Mouse (Mus musculus): ENCODE measurements around the gene Dpp7. TPM values are rescaled to one million over a fixed set of nuclear protein-coding genes. Genes with fewer than 3 reads are reported as not detected.

Gene Dpp7
- total RNA-seq, 2 experiments from 2014 or later, result 8.7 to 11.9 TPM

GRCm38 (mm10) chr2:25371764-25372643 is 15.8 kb upstream of the Dpp7 start, which contains the start of gene Sapcd2:
TSS of gene Sapcd2 (plus strand) at chr2:25372321.
- peak; percentile 72 to 76 for DNase-seq
- intact Hi-C loops (cut with DNase I), result no loop called here

- intact Hi-C loops (cut with DNase I), result no loop called here
- DNase-seq, result no peak
These were observed 13.8 kb upstream of the Dpp7 start for GRCm38 (mm10) chr2:25369996-25370395.

GRCm38 (mm10) chr2:25365091-25365761 is 9.1 kb upstream of the Dpp7 start, which contains the start of gene Uap1l1:
TSS of gene Uap1l1 (minus strand) at chr2:25365682.
- DNase-seq, result peak; percentile 67 to 83
- intact Hi-C loops (cut with DNase I), result no loop called here

GRCm38 (mm10) chr2:25364761-25365090 is 8.6 kb upstream of the Dpp7 start:
- intact Hi-C loops (cut with DNase I), result no loop called here

GRCm38 (mm10) chr2:25364313-25364712 is 8.2 kb upstream of the Dpp7 start:
- intact Hi-C loops (cut with DNase I), result no loop called here
- DNase-seq, result no peak

More at GRCm38 (mm10) chr2:25364761-25365090, 8.6 kb upstream of the Dpp7 start:
- no peak for DNase-seq

GRCm38 (mm10) chr2:25363478-25364178 is 7.5 kb upstream of the Dpp7 start:
- intact Hi-C loops (cut with DNase I), result no loop called here
- DNase-seq, result no peak

GRCm38 (mm10) chr2:25359848-25360247 is 3.7 kb upstream of the Dpp7 start:
- intact Hi-C loops (cut with DNase I), result no loop called here

GRCm38 (mm10) chr2:25355419-25356066 is 616 bp downstream of the Dpp7 start:
- intact Hi-C loops (cut with DNase I), result no loop called here
- DNase-seq, result no peak

More at GRCm38 (mm10) chr2:25359848-25360247, 3.7 kb upstream of the Dpp7 start:
- DNase-seq, result no peak

GRCm38 (mm10) chr2:25354211-25354610 is 1.9 kb downstream of the Dpp7 start:
- intact Hi-C loops (cut with DNase I), result no loop called here
- no peak for DNase-seq

GRCm38 (mm10) chr2:25350701-25351100 is 5.5 kb downstream of the Dpp7 start:
- intact Hi-C loops (cut with DNase I), result no loop called here
- DNase-seq, result no peak

- DNase-seq, result no peak
- intact Hi-C loops (cut with DNase I), result no loop called here
These were observed 6.7 kb downstream of the Dpp7 start for GRCm38 (mm10) chr2:25349499-25349898.

GRCm38 (mm10) chr2:25348162-25348561 is 8.0 kb downstream of the Dpp7 start:
- intact Hi-C loops (cut with DNase I), result no loop called here
- DNase-seq, result no peak

- intact Hi-C loops (cut with DNase I), result no loop called here
- no peak for DNase-seq
These were observed 17.9 kb downstream of the Dpp7 start for GRCm38 (mm10) chr2:25338303-25338702.

- no peak for DNase-seq
- intact Hi-C loops (cut with DNase I), result loop anchor here (5.0 kb wide), 1 partner anchor 61 kb away; the partner anchor contains the start of genes Anapc2 and Ssna1
These were observed 22.6 kb downstream of the Dpp7 start for GRCm38 (mm10) chr2:25333569-25333968.

- peak; percentile 98 to 99 for DNase-seq
- intact Hi-C loops (cut with DNase I), result loop anchor here (5.0 kb wide), 1 partner anchor 60 kb away; the partner anchor contains the start of genes Anapc2 and Ssna1
These were observed 23.6 kb downstream of the Dpp7 start, which contains the start of gene Man1b1 for GRCm38 (mm10) chr2:25332286-25333160. TSS of gene Man1b1 (plus strand) at chr2:25332338.

- intact Hi-C loops (cut with DNase I), result loop anchor here (5.0 kb wide), 1 partner anchor 59 kb away; the partner anchor contains the start of genes Anapc2 and Ssna1
- no peak for DNase-seq
These were observed 24.7 kb downstream of the Dpp7 start for GRCm38 (mm10) chr2:25331470-25331869.

- intact Hi-C loops (cut with DNase I), result loop anchor here (5.0 kb wide), 1 partner anchor 41 kb away; the partner anchor contains the start of genes Lrrc26 and Tmem210
- no peak for DNase-seq
These were observed 27.7 kb downstream of the Dpp7 start for GRCm38 (mm10) chr2:25328440-25328839.

GRCm38 (mm10) chr2:25326036-25326435 is 30.1 kb downstream of the Dpp7 start:
- no peak for DNase-seq
- intact Hi-C loops (cut with DNase I), result loop anchor here (5.0 kb wide), 1 partner anchor 39 kb away; the partner anchor contains the start of genes Lrrc26 and Tmem210

GRCm38 (mm10) chr2:25320084-25320483 is 36.1 kb downstream of the Dpp7 start:
- intact Hi-C loops (cut with DNase I), result no loop called here
- DNase-seq, result no peak

Measured in gastrocnemius, postnatal 36 days (tissue).